Mouse (Mus musculus) WW6 (cell line): Measurements from ENCODE around the gene Dctn5.

Experiments used
- DNase-seq: peaks from one replicate; pipeline ENCODE4 v3.0.0-alpha.2; 2013; ENCODE audit warnings: low read depth, low spot score

Gene Dctn5

DNA sequence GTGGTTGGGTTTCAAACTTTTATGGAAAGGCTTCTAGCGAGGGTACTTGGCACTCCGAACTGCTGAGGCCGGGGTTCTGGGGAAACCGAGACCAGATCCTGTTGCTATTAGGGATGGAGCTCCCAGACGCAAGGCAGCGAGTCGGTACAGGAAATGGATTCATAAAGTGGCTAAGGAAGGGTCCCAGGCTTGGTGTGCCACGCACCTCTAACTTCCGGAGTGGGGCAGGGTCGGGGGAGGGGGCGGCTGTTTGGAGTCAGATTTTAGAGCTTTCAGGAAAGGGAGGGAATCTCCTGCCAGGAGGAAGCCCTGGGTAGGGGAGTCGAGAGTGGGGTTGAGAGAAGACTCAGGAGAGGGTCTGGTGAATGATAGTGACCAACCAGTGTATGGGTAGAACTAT lies 27.2 kb downstream of the Dctn5 start:
- no peak for DNase-seq

GRCm38 (mm10) chr7:122163766-122164165 lies 30.9 kb downstream of the Dctn5 start:
- no peak for DNase-seq

DNA sequence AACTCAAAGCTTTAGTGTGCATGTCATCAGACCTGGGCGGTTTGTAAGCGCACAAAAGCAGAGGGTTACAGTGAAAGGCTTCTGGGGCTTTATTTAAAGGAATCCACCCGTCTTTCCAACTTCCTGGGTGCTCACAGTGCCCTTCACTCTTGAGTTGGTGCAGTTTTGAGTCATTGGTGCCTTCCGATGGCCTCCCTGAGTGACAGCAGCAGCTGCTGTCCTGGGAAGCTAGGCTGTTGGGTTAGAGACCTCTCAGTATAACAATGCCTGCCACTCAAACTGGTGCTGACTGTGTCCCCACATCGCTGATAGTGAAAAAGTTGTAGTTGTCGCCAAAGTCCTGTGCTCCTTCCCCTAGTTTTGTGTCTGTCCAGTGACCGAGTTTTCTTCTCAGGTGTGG lies 34.4 kb downstream of the Dctn5 start:
- no peak for DNase-seq

- DNase-seq, result no peak
These were observed 37.9 kb downstream of the Dctn5 start for GRCm38 (mm10) chr7:122170705-122171104.

- no peak for DNase-seq
These were observed 38.8 kb downstream of the Dctn5 start for GRCm38 (mm10) chr7:122171613-122172012.

DNA sequence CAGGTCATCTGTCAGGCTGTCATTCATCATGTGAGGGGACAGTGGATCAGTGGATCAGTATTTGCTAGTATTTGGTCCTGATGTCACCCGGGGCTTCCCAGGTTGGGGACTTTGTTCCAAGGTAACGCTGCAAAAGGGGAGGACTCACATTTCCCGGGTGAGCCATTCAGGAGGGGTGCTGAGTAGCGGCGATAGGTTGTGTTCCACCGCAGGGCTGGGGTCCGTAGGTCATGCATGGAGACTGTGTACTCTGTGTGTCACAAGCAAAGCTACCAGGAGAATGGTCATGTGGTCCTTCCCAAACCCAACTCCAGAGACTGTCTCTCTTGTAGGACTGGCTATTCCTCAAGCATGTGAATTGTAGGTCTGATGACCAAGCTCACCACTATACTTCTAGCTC lies 47.9 kb downstream of the Dctn5 start:
- DNase-seq, result no peak

- no peak for DNase-seq
These were observed 51.7 kb downstream of the Dctn5 start for GRCm38 (mm10) chr7:122184569-122184968.

GRCm38 (mm10) chr7:122186043-122186442 lies 53.2 kb downstream of the Dctn5 start, which contains the start of gene Ern2:
TSS of gene Ern2 (minus strand) at chr7:122186207.
- DNase-seq, result no peak

- no peak for DNase-seq
These were observed 56.6 kb downstream of the Dctn5 start for GRCm38 (mm10) chr7:122189484-122189883.

DNA sequence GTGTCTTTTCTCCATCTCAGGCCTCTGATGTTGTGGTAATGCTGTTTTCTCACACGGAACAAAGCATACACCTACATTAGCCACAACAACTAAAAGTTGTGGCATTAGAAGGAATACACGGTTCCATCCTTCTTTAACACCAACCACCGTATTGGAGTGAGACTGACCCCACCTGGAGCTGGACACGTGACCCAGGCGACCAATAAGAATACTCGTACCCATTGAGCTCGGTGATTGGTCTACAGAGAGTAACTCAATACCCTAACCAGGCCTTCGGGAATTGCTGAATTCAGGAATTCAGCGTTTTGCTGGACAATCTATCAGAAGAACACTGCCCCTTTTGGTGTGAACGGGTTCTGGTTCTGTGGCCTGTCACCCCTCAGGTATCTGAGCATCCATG lies 58.3 kb downstream of the Dctn5 start:
- DNase-seq, result no peak

DNA sequence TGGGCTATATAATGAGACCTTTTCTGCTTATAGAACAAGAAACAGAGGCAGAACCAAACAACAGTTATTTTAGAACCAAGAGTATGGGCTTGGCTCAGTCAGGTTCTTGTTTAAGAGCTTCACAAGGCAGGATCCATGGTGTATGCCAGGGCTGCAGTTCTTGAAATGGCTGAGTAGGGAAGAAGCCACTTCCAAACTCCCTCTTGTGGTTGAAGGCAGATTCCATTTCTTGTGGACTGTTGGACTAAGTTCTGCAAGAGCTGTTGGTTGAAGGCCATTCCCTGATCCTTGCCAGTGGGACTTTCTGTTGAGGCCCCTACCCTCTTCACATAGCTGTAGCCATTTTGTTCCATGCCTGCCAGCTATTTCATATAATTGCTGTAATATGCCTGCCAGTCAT lies 61.1 kb downstream of the Dctn5 start:
- DNase-seq, result no peak

DNA sequence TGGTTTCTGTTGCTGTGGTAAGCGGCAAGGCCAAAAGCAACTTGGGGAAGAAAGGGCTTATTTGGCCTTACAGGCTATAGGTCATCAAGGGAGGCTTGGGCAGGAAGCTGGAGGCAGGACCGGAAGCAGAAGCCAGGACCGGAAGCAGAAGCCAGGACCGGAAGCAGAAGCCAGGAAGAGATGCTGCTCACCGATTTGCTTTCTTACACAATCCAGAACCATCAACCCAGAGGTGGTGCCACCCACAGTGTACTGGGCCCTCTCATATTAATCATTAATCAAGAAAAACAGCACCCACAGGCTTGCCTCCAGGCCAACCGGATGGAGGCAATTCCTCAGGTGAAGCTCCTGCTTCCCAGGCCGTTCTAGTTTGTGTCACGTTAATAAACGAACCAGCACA lies 63.9 kb downstream of the Dctn5 start:
- DNase-seq, result no peak

GRCm38 (mm10) chr7:122197306-122197705 lies 64.5 kb downstream of the Dctn5 start:
- DNase-seq, result peak; percentile 43
